Mouse (Mus musculus): ENCODE data around the gene U2af1.

U2af1 gene

DNA sequence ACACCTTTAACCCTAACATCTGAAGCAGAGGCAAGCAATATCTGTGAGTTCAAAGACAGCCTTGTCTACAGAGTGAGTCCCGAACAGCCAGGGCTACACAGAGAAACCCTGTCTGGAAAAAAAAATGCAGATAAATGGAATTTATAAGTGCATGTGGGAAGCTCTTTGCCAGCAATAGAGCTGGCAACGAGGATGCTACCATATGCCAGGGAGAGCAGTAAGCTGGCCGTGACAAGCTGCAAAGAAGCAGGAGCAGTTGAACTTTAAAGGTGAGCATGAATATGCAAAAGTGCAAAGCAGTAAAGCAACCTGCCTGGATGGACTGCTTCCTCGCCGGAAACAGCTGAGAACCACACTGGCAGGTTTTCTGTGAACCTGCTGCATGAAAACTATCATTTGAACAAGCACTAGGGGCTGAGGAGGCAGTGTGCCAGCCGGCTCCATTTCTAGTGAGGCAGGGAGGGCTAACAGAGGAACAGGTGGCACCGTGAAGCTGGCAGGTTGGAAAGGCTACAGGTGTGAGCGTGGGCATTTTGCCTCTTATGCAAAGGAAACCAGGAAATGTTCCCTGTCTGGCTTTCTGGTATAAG is 2.1 kb upstream of the U2af1 start:
- peak in 1 of 2 experiments; percentile 84 for DNase-seq (ENCODE audit: low spot score in 2 of 2)

DNA sequence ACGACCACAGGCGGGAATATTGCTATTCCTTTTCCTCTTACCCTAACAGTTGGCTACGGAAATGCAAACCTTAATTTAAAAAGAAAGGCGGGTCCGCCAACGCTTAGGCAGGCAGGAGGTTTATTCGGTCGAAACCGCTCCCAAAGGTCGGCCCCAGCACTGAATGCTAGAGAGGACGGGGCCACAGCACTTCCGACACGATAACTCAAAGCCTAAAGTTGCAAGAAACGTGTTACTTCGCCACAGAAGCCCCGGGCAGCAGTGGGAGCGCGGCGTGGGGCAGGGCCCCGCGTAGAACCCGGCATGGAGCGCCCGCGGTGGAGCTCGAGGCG is 590 bp downstream of the U2af1 start:
- no peak for DNase-seq (ENCODE audit: low spot score in 2 of 2)

DNA sequence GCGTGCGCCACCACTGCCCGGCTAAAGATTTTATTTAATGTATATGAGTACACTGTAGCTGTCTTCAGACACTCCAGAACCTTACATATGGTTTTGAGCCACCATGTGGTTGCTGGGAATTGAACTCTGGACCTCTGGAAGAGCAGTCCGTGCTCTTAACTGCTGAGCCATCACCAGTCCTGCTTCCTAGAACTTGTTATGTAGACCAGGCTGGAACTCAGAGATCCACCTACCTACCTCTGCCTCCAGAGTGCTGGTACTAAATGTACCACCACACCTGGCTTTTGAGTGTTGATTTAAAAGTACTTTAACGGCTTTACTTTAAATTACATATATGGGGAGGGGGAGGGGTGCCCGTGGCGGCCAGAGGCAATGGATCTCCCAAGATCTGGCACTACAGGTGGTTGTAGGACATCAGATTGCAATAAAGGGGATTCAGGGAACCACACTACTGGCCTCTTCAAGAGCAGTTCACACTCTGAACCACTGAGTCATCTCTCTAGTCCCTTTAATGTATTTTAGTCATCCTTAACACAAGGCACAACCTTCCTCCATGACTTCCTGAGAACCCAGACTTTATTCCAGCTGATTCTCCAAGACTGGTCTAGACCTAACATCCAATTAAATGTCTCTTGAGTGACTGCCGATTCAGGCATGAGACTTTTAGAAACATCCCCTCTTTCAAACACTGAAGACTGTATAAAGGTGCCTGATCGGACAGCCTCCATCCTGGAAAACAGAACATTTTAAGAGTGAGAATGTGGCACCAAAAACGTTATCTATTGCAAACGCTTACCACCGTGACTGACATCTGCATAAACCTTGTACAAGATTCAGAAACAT is 1.3 kb downstream of the U2af1 start:
- DNase-seq (ENCODE audit: low spot score in 2 of 2) = no peak

DNA sequence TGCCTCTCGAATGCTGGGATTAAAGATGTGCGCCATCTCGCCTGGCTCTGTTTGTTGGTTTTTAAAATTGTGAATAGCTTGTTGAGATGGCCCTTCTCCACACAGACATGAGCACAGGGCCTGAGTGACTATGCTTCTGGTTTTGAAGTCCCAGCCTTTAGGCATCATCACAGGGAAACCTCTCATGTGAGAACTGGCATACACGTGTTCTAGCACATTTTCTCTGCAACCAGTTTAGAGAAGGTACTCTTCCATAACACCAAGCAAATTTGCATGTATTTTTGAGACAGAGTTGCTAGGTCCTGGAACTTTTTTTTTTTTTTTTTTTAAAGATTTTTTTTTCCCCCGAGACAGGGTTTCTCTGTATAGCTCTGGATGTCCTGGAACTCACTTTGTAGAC is 2.0 kb downstream of the U2af1 start:
- DNase-seq (ENCODE audit: low spot score in 2 of 2) = no peak

DNA sequence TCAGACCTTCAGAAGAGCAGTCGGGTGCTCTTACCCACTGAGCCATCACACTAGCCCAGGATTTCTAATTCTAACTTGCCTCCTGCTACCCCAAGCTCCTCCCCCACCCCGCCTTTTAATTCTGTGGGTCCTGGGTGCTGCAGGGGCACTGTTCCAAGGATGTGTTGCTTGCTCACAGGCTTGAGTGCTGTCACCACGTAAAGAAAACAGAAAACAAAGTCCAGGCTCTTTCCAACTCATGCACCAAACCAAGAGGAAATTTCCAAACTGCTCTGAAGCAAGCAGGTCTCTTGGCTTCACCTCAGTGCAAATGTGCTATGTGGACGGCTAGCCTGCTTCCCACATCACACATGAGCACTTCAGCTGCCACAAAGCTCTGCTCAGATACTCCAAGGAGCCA is 3.3 kb downstream of the U2af1 start:
- no peak for DNase-seq (ENCODE audit: low spot score in 2 of 2)

DNA sequence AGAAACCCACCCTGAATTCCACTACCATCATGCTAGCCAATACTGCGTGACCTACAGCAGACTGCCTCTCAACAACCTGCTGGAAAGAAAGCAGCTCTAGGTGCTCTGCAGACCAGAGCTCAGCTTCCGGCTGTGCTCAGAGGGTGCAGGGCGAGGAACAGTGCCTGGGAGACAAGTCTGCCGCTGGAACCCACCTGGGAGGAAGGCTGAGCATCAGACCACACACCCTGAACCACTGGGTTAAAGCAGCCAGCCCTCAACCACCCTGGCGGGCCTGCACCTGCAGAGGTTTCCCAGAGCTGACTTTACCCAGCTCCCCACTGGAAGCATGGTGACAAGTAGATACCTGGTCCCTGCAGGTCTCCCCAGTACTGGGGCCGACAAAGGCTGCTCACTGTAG is 5.4 kb downstream of the U2af1 start:
- DNase-seq (ENCODE audit: low spot score in 2 of 2) = no peak

DNA sequence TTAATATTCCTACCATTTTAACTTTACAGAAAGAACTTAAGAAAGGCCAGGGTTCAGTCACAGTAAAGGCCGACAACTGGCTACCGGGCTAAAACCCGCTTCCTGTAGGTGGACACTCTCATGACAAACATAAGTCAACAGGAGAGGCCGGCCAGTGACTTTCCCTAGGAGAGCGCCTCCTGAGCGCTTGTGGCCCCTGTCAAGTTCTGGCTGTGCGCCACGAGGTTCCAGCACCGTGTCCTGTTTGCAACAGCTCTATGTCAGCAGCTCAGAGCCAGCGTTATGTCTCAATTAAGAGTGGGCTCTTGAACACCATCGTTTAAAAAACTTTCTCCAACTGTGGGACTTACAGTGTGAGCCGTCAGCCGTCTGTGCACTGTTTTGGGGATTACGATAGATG is 6.5 kb downstream of the U2af1 start:
- DNase-seq (ENCODE audit: low spot score in 2 of 2) = no peak

DNA sequence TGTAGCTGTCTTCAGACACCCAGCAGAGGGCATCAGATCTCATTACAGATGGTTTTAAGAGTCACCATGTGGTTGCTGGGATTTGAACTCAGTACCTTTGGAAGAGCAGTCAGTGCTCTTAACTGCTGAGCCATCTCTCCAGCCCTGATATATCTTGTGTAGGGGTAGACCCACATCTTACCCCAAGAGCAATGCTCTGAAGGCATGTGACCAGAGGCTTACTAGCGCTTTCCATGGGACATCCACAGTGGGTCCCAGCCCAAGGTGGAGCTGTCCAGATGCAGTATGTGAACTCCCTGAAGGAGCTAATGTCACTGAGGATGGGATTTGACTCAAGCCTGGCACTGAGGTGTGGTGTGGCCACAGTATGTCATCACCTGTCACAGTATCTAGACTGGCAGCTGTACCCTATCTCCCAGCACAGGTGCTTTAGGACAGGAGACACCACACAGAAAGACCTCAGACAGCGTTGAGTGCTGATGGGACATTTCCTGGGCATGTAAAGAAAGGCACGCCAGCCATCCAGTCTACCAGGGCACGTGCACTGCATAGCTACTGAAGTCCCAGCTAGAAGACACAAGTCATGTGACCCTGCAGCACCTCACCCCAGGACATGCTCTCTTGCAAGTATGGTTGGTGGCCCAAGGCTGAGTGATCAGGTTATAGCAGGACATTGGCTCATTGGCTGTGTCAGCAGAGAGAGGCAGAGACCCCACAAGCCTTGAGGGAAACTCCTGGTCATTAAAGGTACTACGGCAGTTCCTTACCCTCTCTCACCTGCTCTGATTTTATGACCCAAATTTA is 12.3 kb downstream of the U2af1 start:
- no peak for DNase-seq (ENCODE audit: low spot score in 2 of 2)

DNA sequence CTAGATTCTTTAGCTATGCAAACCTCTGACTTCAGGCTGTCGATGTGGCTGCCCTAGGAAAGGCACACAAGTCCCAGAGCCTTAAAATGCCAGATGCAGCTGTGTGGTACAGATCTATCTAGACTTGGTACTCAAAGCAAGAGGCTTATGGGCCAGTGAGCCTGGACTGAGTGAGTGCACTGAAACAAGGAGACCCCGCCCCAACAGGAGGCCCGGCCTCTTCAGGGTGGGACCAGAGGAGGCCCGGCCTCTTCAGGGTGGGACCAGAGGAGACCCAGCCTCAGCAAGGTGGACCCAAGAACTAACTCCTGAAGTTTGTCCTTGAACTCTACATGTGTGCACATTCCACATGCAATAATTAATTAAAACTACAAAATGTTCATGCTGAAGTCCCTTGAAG is 15.8 kb downstream of the U2af1 start:
- DNase-seq (ENCODE audit: low spot score in 2 of 2) = no peak

DNA sequence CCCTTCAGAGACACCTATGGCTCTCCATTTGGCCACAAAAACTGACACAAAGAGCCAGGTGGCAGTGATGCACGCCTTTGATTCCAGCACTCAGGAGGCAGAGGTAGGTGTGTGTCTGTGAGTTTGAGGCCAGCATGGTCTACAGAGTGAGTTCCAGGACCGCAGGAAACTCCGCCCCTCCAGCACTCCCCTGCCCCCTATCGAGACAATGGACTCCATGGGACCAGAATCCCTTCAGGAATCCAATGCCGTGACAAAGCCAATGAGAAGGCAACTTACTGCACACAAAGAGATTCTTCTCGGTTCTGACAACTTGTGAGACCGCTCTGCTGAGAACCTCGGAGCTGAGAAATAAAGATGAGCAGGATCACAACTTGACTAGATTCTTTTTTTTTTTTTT is 16.4 kb downstream of the U2af1 start:
- no peak for DNase-seq (ENCODE audit: low spot score in 2 of 2)

DNA sequence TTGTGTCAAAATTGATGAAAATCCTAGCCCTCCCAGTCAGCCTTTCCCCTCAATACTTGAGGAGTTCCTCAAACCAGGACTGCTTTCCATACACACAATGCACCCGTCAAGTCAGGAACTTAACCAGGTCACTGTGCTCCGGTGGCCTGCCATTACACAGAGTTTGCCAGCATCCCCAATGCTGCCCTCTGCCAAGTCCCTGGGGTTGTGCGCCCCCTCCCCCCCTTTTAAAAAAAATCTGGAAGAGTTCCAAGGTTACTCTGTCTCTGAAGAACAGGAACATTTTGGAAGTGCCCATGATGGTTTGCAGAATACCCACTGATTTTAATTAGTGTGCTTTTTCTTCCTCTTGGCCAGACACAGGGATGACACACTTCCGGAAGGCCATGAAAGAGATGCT is 19.0 kb downstream of the U2af1 start:
- DNase-seq (ENCODE audit: low spot score in 2 of 2) = no peak

DNA sequence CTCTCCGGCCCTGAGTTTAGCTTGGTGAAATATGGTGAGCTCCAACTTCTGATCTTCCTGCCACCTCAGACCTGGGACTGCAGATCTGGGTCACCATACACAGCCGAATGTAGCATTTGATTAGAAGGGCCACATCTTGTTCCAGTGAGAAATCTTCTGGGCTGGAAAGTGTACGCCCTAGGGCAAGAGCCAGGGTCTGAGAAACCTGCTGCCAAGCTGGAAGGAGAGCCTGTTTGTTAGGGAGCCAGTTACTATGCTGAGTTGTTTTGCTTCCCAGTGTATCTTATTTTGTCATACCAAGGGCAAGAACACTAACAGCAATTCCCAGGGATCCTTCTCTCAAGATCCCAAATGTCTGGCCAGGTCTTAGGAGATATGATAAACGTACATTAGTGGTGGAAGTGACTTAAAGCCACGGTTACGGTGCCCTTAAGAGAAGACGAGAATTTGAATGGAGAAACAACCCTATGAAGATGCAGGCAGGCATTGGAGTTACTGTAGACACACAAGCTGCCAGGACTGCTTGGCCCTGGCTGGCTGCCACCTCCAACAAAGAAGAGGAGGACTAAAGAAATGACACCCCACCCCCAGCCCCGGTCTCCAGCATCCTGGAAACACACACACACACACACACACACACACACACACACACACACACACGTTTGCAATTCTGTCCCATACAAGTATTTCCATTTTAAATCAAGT is 20.7 kb downstream of the U2af1 start:
- DNase-seq (ENCODE audit: low spot score in 2 of 2) = peak in 1 of 2 experiments; percentile 34

DNA sequence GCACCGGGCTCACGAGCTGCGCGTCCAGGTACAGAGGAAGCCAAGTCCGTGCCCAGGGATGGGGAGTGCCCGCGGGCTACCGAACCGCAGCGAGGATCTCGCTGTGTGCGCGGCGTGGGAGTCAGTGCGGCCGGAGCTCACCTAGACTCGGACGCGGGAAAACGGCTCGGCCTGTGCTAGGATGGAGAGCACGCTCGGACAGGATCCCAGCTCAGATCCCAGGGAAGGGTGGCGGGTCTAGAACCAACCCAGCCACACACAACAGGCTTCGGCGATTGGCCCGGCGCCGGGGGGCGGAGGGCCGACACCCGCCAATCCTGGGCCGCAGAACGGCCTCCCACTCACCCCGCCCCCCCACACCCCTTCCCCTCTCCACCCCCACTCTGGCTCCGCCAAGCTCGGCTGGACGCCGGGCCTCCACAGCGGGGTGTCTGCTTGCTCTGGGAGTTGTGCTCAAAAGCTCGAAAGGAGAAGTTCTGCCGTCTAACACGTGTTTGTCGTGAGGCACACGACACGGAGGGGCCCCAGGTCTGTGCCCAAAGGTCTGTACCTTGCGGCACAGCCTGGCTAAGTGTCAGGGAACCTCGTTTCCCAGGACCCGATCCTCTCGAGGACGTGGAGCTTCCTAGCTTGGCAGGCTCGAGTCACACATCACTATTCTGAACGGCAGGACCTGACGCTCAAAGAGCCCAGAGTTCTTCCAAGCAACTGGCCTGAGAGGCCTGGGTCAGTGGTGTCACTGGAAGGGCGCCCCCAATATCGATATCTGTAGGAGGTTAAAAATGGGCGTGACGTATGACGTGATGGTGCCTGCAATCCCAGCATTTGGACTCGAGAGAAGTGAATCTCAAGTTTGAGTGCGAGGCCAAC is 21.5 kb downstream of the U2af1 start, which contains the start of gene Cbs:
TSS of gene Cbs (minus strand) at position 297 of the 870 bp plus-strand sequence.
- peak in 1 of 2 experiments; percentile 47 for DNase-seq (ENCODE audit: low spot score in 2 of 2)

DNA sequence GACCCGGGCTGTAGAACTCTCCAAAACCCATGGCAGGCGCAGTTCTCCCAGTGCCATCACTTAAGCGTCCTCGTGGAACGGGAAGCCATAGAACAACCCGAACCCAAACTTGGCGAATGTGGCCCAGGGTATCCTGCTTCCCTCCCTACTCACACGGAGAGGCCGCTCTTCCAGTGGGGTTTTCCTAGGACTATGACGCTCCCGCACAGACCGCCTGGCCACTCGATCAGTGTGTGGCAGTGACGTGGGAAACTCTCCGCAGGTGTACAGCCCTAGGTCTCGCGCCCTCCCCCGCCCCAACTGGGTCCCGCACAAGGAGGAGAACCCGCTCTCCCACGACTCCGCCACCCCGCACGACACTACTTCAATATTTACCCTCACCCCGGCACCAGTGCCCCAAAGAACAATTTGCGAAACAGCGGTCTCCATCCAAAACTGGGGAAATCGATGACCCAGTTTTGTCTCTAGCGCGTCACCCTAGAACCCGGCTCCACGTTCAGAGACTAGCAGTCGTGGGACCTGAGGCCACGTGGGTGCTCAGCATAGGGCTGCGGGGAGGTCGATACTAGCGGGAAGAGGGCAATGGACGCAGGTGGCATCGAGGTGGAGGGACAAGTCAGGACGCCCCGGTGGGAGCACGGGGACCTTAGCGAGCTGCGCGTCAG is 22.3 kb downstream of the U2af1 start:
- no peak for DNase-seq (ENCODE audit: low spot score in 2 of 2)

DNA sequence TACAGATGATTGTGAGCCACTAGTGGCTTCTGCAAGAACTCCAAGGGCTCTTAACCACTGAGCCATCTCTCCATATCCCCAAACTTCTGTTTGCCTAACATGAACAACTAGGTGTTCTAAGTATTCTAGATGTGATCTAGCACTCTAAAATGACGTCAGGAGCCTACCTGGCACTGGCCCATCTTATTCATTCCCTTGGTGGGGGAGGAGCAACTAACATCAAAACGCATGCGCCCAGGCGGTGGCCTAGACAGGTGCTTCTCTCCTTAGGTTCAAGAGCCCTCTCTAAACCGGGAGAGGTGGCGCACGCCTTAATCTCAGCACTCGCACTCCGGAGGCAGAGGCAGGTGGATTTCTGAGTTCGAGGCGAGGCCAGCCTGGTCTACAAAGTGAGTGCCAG is 22.9 kb downstream of the U2af1 start:
- DNase-seq (ENCODE audit: low spot score in 2 of 2) = no peak

DNA sequence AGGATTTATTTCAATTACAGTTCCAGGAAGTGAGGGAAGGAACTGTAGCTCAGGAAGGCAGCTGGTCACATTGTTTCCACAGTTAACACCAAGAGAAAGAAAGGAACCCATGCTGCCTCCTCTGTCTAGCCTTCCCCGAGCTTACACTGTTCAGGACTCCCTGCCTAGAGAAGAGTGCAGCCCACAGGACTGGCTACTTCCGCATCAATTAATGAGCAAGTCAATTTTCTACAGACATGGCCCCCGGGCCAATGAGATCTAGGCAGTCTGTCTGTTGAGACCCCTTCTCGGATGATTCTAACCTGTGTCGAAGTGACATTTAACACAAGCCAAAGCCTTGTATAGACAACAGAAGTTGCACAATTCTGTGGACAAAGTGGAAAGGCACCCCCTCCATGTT is 23.8 kb downstream of the U2af1 start:
- DNase-seq (ENCODE audit: low spot score in 2 of 2) = no peak

DNA sequence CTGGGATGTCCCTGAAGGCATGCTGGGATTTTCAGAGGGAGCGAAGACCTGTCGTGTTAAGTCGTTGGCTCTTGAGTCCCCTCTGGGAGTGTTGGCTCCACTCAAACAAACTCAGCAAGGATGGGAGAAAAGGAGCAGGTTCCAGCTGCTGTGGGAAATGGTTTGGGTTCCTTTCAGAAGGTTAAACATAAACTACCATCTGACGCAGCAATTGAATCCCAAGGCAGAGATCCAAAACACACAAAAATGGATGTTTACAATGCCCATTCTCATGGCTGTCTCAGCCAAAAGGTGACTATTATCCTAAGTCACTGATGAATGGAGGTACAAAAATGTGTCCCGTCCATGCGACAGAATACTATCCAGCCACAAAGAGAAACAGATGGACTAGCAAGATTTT is 25.7 kb downstream of the U2af1 start:
- no peak for DNase-seq (ENCODE audit: low spot score in 2 of 2)

DNA sequence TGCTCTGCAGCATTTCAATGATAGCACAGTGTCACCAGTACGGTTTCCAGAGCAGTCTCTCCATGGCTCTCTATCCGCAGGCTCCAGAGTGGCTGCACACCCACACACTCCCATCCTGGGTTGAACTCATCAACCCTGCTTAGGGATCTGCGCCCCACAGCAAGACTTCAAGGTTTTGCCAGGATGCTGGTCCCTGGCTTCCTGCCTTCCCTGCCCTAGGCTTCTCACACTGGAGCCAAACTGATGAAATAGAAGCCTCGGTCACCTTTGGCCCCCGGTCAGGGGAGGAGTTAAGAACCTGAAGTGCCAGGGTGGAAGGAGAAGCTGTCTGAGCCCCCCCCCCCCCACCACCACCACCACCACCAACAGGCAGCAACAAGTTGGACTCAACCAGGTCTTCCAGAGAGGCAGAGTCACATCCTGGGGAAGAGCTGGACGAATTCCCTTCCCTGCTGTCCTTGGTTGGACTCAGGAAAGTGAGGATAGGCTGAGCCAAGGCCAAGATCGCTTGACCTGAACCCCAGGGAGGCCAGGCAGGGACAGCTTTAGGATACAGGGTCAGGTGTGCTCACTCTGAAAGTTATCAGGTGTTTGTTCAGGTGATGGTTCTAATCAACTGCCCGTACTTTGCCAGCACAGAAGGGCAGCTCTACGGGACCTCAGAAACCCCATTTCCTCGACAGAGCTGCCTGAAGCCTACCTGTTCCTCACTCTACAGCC is 27.5 kb downstream of the U2af1 start:
- no peak for DNase-seq (ENCODE audit: low spot score in 2 of 2)

DNA sequence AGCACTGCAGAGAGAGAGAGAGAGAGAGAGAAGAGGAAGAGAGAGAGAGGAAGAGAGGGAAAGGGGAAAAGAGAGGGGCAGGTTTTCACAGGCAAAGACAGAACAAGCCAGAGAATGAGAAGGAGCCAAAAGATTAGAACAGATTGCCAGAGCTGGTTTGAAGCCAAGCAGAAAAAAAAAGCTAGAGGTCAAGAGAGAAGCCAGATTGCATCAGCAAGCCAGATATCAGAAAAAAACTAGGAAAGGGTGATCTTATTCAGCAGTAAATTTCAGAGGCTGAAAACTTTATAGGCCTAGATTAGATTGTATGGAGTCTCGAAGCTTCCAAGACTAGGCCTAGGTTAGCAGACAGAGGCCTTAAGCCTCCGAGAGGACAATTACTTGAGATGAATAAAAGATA is 30.7 kb downstream of the U2af1 start:
- no peak for DNase-seq (ENCODE audit: low spot score in 2 of 2)

DNA sequence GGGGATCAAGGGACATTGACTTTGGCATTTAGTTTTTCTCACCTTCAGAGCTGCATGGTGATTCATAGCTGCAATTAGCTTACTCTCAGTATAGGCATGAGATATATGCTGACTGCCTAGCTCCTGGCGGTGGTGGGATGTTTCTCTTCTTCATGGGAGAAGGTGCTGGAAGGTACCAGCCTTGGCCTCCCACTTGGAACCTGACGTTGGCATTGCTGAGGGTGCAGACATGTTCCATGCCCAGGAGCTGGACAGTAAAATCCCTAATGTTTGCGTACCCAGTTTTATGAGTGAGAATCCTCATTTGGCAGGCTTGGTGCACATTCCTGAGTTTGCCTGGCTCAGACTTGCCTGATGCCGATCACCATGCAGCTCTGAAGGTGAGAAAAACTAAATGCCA is 35.6 kb downstream of the U2af1 start:
- no peak for DNase-seq (ENCODE audit: low spot score in 2 of 2)

All from left cerebral cortex, adult 9 months (tissue).